Mouse (Mus musculus) layer of hippocampus, postnatal 10 days (tissue): ENCODE measurements at regions not wholly inside any gene's neighbourhood (a gene's known extent, or its start where the extent isn't known, plus 50 kb on each side); places are given as distances from the start of the nearest gene placed in this dataset.
A peak's percentile ranks its signal among the peaks of the same experiment; 100 is the strongest.
"Not testable (repeated sequence)": the region's sequence is repeated elsewhere in the genome, so short reads cannot be mapped to it uniquely, and the experiment has no call there.

Experiments used
- DNase-seq, 2 experiments: peaks; one replicate each; pipeline ENCODE4 v3.0.0; 2021; ENCODE audit warnings: low spot score in 2 of 2

- DNase-seq, result no peak
These were observed 943.7 kb upstream of the Prmt6 start for GRCm38 (mm10) chr3:111194541-111194940.

- DNase-seq, result no peak
These were observed 915.9 kb upstream of the Prmt6 start for GRCm38 (mm10) chr3:111166698-111167097.

GRCm38 (mm10) chr3:111141196-111141595 lies 890.4 kb upstream of the Prmt6 start:
- DNase-seq, result not testable (repeated sequence)

GRCm38 (mm10) chr3:111108982-111109381 lies 858.2 kb upstream of the Prmt6 start:
- DNase-seq, result no peak

GRCm38 (mm10) chr3:111102646-111103045 lies 851.8 kb upstream of the Prmt6 start:
- DNase-seq, result no peak

GRCm38 (mm10) chr3:111074311-111074710 lies 823.5 kb upstream of the Prmt6 start:
- DNase-seq, result no peak

GRCm38 (mm10) chr3:111070301-111070700 lies 819.5 kb upstream of the Prmt6 start:
- DNase-seq, result no peak

GRCm38 (mm10) chr3:111069843-111070242 lies 819.0 kb upstream of the Prmt6 start:
- DNase-seq, result peak; percentile 3 to 12

GRCm38 (mm10) chr3:111069156-111069555 lies 818.4 kb upstream of the Prmt6 start:
- DNase-seq, result peak; percentile 57 to 60

- no peak for DNase-seq
These were observed 798.8 kb upstream of the Prmt6 start for GRCm38 (mm10) chr3:111049638-111050037.
